Comparison of ENCODE assay signal across 16 mouse cellular contexts in the genomic region with DNA sequence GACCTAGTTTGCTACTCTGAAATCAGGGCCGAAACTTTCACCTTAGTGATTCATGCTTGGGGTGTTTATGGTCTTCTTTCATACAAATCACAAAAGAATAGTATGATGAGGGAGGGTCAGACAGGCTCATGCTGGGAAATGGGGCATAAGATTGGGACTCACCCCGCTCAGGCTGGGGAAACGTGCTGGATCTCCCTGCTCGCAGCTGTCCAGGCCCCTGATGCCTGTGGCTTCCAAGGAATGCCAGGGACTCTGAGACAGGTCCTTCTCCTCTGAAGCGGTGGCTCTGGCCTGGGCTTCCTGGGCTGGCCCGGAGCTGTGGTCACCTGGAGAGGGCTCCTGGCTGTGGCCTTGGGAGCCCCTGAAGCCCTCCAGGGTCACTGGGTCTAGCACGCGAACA. TPM values are rescaled to one million over a fixed set of nuclear protein-coding genes. Genes with fewer than 3 reads are reported as not detected.
"Had no signal": no experiment of that assay in that cellular context is flagged by ENCODE, and none has a peak within 500 bp of the region (broad histone marks: within the 10 kb centered on the region; RNA-seq: fewer than 3 reads in every experiment).

No protein-coding gene starts in this region.

- ATAC-seq: intestine, postnatal 0 days; midbrain, embryonic 13.5 days had no signal

- H3K9me3 ChIP-seq: limb, embryonic 10.5 days; limb, embryonic 13.5 days; liver, embryonic 13.5 days; midbrain, embryonic 13.5 days; neural tube, embryonic 13.5 days had no signal

- H3K27ac ChIP-seq: kidney, postnatal 0 days; layer of hippocampus, adult 2 months; limb, embryonic 10.5 days; limb, embryonic 13.5 days; liver, embryonic 13.5 days; macrophage; midbrain, embryonic 13.5 days; neural tube, embryonic 13.5 days had no signal

- H3K4me2 ChIP-seq: limb, embryonic 13.5 days; liver, embryonic 13.5 days; midbrain, embryonic 13.5 days; neural tube, embryonic 13.5 days had no signal

- H3K9ac ChIP-seq: limb, embryonic 13.5 days; liver, embryonic 13.5 days; midbrain, embryonic 13.5 days; neural tube, embryonic 13.5 days had no signal

- DNase-seq: kidney, adult 2 months; layer of hippocampus, adult 9-11 months; liver; liver, embryonic 13.5 days; lung, adult 2 months; retina, postnatal 1 day; thymus, adult 18-20 months; thymus, postnatal 14 days had no signal

- H3K36me3 ChIP-seq: limb, embryonic 10.5 days; limb, embryonic 13.5 days; liver, embryonic 13.5 days; midbrain, embryonic 13.5 days; neural tube, embryonic 13.5 days had no signal

- H3K4me1 ChIP-seq: liver, embryonic 13.5 days had no signal

- H3K4me3 ChIP-seq: layer of hippocampus, adult 2 months; limb, embryonic 10.5 days; limb, embryonic 13.5 days; liver, embryonic 13.5 days; midbrain, embryonic 13.5 days; neural tube, embryonic 13.5 days had no signal

RNA-seq across cellular contexts. Expression of a gene that starts 9.4 kb away (rescaled TPM):
- polyA plus RNA-seq: macrophage had no signal
